Mouse (Mus musculus) ES-E14 (cell line): Measurements from ENCODE around the gene Tbxa2r. TPM values are rescaled to one million over a fixed set of nuclear protein-coding genes. Genes with fewer than 3 reads are reported as not detected.

ENCODE experiments used
- DNase-seq: peaks from one replicate; pipeline ENCODE4 v3.0.0-alpha.2; 2013; ENCODE audit warnings: low read depth, low spot score
- H3K27ac ChIP-seq: 2 replicates; pipeline ENCODE4 v1.5.1; 2012; ENCODE audit warnings: low read depth, mild to moderate bottlenecking, low read length, moderate library complexity, mixed read lengths; ENCODE audit not compliant: poor library complexity, insufficient read depth, severe bottlenecking
- H3K36me3 ChIP-seq: 2 replicates; pipeline ENCODE4 v1.6.1; 2012; ENCODE audit warnings: mild to moderate bottlenecking, low read length, moderate library complexity, mixed read lengths; ENCODE audit not compliant: control insufficient read depth, poor library complexity, insufficient read depth, severe bottlenecking
- H3K4me1 ChIP-seq, 2 experiments: fragments of 150-350 bp in 1 of 2; sonication (generic) in 1 of 2; 2 replicates each; pipeline ENCODE4 v1.6.1; 2012; ENCODE audit warnings: low read length in 2 of 2, mild to moderate bottlenecking in 1 of 2, mixed read lengths in 1 of 2; ENCODE audit not compliant: control insufficient read depth in 2 of 2, insufficient read depth in 2 of 2, poor library complexity in 1 of 2
- H3K4me3 ChIP-seq, 2 experiments: fragments of 150-350 bp in 1 of 2; sonication (generic) in 1 of 2; 2 replicates each; pipeline ENCODE4 v1.5.1; 2012; ENCODE audit warnings: low read length in 2 of 2, low read depth in 1 of 2, mild to moderate bottlenecking in 1 of 2, mixed read lengths in 1 of 2; ENCODE audit not compliant: insufficient read depth in 1 of 2, poor library complexity in 1 of 2, severe bottlenecking in 1 of 2
- H3K9ac ChIP-seq: 2 replicates; pipeline ENCODE4 v1.6.1; 2012; ENCODE audit warnings: low read depth, mild to moderate bottlenecking, low read length, mixed read lengths; ENCODE audit not compliant: poor library complexity, insufficient read depth, severe bottlenecking
- H3K9me3 ChIP-seq: fragments of 150-350 bp; sonication (generic); 2 replicates; pipeline ENCODE4 v1.6.1; 2012; ENCODE audit warnings: low read depth, mild to moderate bottlenecking, low read length; ENCODE audit not compliant: control insufficient read depth, insufficient read depth
- CHD2 ChIP-seq: IDR thresholded peaks from 2 replicates; pipeline ENCODE4 v1.6.1; 2014; ENCODE audit warnings: mild to moderate bottlenecking, low read depth, low read length, inconsistent platforms
- HCFC1 ChIP-seq: IDR thresholded peaks from 2 replicates; pipeline ENCODE4 v1.6.1; 2012; ENCODE audit warnings: low read length, inconsistent platforms, borderline replicate concordance; ENCODE audit not compliant: insufficient read depth
- MAFK ChIP-seq: IDR thresholded peaks from 2 replicates; pipeline ENCODE4 v1.6.1; 2014; ENCODE audit warnings: mild to moderate bottlenecking, low read depth, low read length, inconsistent platforms; ENCODE audit not compliant: insufficient read depth
- ZC3H11A ChIP-seq: IDR thresholded peaks from 2 replicates; pipeline ENCODE4 v1.6.1; 2012; ENCODE audit warnings: low read depth, mild to moderate bottlenecking, inconsistent platforms, low read length, borderline replicate concordance
- ZNF384 ChIP-seq: IDR thresholded peaks from 2 replicates; pipeline ENCODE4 v1.6.1; 2012; ENCODE audit warnings: low read depth, low read length, inconsistent platforms
- in situ Hi-C, 2 experiments: fragments of 600-800 bp; cut with MboI; formaldehyde crosslinking; loops; one replicate each; pipeline ENCODE4 v1.15.1; 2025; ENCODE audit warnings: low sequenced_read_pairs in 2 of 2, inconsistent platforms in 1 of 2; ENCODE audit not compliant: unreplicated experiment in 2 of 2
- total RNA-seq: library from RNA; depleted of rRNA; stranded (reverse); fragments of 300-350 nt; gene quantifications from 2 replicates; pipeline ENCODE4 v1.2.3, GENCODE M21; 2012

Gene Tbxa2r
- total RNA-seq, 1 experiment, result 2.3 TPM

- H3K9me3 ChIP-seq, result no peaks in the 10 kb centered on the region
- H3K9ac ChIP-seq, result no peak overlapping the region
- H3K36me3 ChIP-seq, result no peaks in the 10 kb centered on the region
- peak; percentile 78 for DNase-seq
- TF ChIP-seq ZNF384 (no peak), ZC3H11A (peak; percentile 18; the same call in 1 of the 2 replicates)
- H3K4me1 ChIP-seq, result peaks cover 4 to 30% of the 10 kb centered on the region in 2 experiments
- no peak overlapping the region for H3K27ac ChIP-seq
- in situ Hi-C loops, result no loop called here
- no peak overlapping the region for H3K4me3 ChIP-seq
These were observed 39.3 kb upstream of the Tbxa2r start for GRCm38 (mm10) chr10:81289278-81289677.

GRCm38 (mm10) chr10:81289811-81290210 lies 38.7 kb upstream of the Tbxa2r start:
- H3K9me3 ChIP-seq, result no peaks in the 10 kb centered on the region
- H3K4me3 ChIP-seq, result no peak overlapping the region
- no peak for DNase-seq
- in situ Hi-C loops, result no loop called here
- H3K4me1 ChIP-seq, result peaks cover 4 to 32% of the 10 kb centered on the region in 2 experiments
- no peak overlapping the region for H3K9ac ChIP-seq
- H3K27ac ChIP-seq, result no peak overlapping the region
- no peaks in the 10 kb centered on the region for H3K36me3 ChIP-seq
- TF ChIP-seq CHD2 (no peak), ZNF384 (no peak), MAFK (no peak), HCFC1 (no peak), ZC3H11A (no peak)

GRCm38 (mm10) chr10:81290698-81291460 lies 37.7 kb upstream of the Tbxa2r start:
- in situ Hi-C loops, result no loop called here
- 0 out of 2 replicates have a peak overlapping the region, but pooled peaks have one; percentile 12 for H3K9ac ChIP-seq
- H3K4me3 ChIP-seq, result peak overlapping the region; percentile 40 to 45; a peak in 3 of 4 replicates

GRCm38 (mm10) chr10:81291511-81292104 lies 36.9 kb upstream of the Tbxa2r start, which contains the start of gene Tjp3:
TSS of gene Tjp3 (minus strand) at chr10:81291581.
- Histone ChIP-seq H3K9me3 (no peaks in the 10 kb centered on the region), H3K9ac (0 out of 2 replicates have a peak within 1 kb of the TSS, but pooled peaks have one; percentile 12), H3K27ac (no peak within 1 kb of the TSS), H3K4me3 (peak within 1 kb of the TSS; percentile 40 to 45; a peak in 3 of 4 replicates), H3K36me3 (peaks cover 5% of the 10 kb centered on the region; the same call in 1 of the 2 replicates), H3K4me1 (peaks cover 4 to 32% of the 10 kb centered on the region in 2 experiments)
- in situ Hi-C loops, result no loop called here
- no peak for TF ChIP-seq ZNF384
- TF ChIP-seq ZC3H11A, result no peak
- no peak for TF ChIP-seq CHD2
- TF ChIP-seq MAFK, result no peak
- TF ChIP-seq HCFC1, result no peak
- no peak for DNase-seq

More at GRCm38 (mm10) chr10:81290698-81291460, 37.7 kb upstream of the Tbxa2r start:
- peaks cover 4 to 32% of the 10 kb centered on the region in 2 experiments for H3K4me1 ChIP-seq
- H3K27ac ChIP-seq, result no peak overlapping the region
- no peaks in the 10 kb centered on the region for H3K9me3 ChIP-seq
- H3K36me3 ChIP-seq, result peaks cover 5% of the 10 kb centered on the region; the same call in 1 of the 2 replicates
- TF ChIP-seq HCFC1 (no peak), ZNF384 (no peak)
- no peak for DNase-seq
